Mouse (Mus musculus) neural tube, embryonic 14.5 days (tissue): ENCODE data around the gene Insig1. TPM values are rescaled to one million over a fixed set of nuclear protein-coding genes. Genes with fewer than 3 reads are reported as not detected.

ENCODE experiments used
- ATAC-seq: fragments of 200-750 bp; cut with Nextera tagmentation; 2 replicates; pipeline ENCODE4 v1.8.0; 2017; ENCODE audit warnings: low read depth, mild to moderate bottlenecking, moderate TSS enrichment, moderate library complexity
- H3K27ac ChIP-seq: fragments of 300-500 bp; sonication (generic); 2 replicates; pipeline ENCODE4 v1.5.1; 2014; ENCODE audit warnings: low read depth, mild to moderate bottlenecking, control low read depth, low read length, moderate library complexity, mixed read lengths
- H3K27me3 ChIP-seq: fragments of 300-500 bp; sonication (generic); 2 replicates; pipeline ENCODE4 v1.6.1; 2014; ENCODE audit warnings: low read length; ENCODE audit not compliant: control insufficient read depth, insufficient read depth
- H3K36me3 ChIP-seq: fragments of 300-500 bp; sonication (generic); 2 replicates; pipeline ENCODE4 v1.6.1; 2014; ENCODE audit warnings: low read length, mixed read lengths; ENCODE audit not compliant: control insufficient read depth, insufficient read depth
- H3K4me1 ChIP-seq: fragments of 300-500 bp; sonication (generic); 2 replicates; pipeline ENCODE4 v1.6.1; 2014; ENCODE audit warnings: low read length; ENCODE audit not compliant: control insufficient read depth, insufficient read depth
- H3K4me2 ChIP-seq: fragments of 300-500 bp; sonication (generic); 2 replicates; pipeline ENCODE4 v1.6.1; 2014; ENCODE audit warnings: mild to moderate bottlenecking, low read depth, low read length, control low read depth
- H3K4me3 ChIP-seq: fragments of 300-500 bp; sonication (generic); 2 replicates; pipeline ENCODE4 v1.5.1; 2014; ENCODE audit warnings: low read depth, low read length, control low read depth, mixed read lengths
- H3K9ac ChIP-seq: fragments of 300-500 bp; sonication (generic); replicated peaks from 2 replicates; pipeline ENCODE4 v1.6.1; 2014; ENCODE audit warnings: low read depth, mild to moderate bottlenecking, control low read depth, low read length, mixed read lengths
- H3K9me3 ChIP-seq: fragments of 300-500 bp; sonication (generic); 2 replicates; pipeline ENCODE4 v1.6.1; 2016; ENCODE audit warnings: low read length; ENCODE audit not compliant: control insufficient read depth
- WGBS: fragments of 180-500 bp; shearing (Covaris S2); extraction: QIAGEN DNeasy Blood & Tissue Kit; methylation state at CpG from one replicate; pipeline ENCODE4 v1.1.7; 2014; 5-methylcytosine and 5-hydroxymethylcytosine counted together
- polyA plus RNA-seq: library from polyadenylated mRNA; unstranded; fragments of >200 nt; fragmentation: Nextera tagmentation; extraction: Ambion mirVana; gene quantifications from 2 replicates; pipeline ENCODE4 v1.2.1, GENCODE M21; 2014

Insig1 gene
- polyA plus RNA-seq, 1 experiment from 2014 or later: 78.9 TPM

DNA sequence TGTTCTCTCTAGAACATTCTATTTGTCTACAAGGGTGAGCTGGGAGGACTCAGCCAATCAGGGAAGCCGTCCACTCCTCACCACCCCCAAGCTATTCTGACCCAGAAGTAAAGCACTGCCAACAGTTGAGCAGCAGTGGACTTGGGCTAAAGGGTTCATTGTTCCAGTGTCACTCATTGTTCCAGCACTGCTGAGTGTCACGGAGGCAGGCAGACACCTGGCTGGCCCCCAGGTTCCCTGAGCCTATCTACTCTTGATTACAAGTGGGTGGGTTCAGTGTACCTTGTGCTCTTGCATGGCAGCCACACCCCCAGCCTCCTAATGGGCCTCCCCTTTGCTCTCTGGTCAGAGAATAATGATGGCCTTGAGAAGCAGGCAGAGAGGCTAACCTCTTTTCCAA is 15.7 kb upstream of the Insig1 start:
- Histone ChIP-seq H3K27ac (no peak overlapping the region), H3K9ac (no peak overlapping the region), H3K4me2 (no peak overlapping the region), H3K4me1 (no peaks in the 10 kb centered on the region), H3K36me3 (no peaks in the 10 kb centered on the region), H3K4me3 (no peak overlapping the region), H3K9me3 (no peaks in the 10 kb centered on the region), H3K27me3 (no peaks in the 10 kb centered on the region)
- no peak for ATAC-seq
- 65% methylated on average over 2 of the region's 2 CpGs for WGBS

DNA sequence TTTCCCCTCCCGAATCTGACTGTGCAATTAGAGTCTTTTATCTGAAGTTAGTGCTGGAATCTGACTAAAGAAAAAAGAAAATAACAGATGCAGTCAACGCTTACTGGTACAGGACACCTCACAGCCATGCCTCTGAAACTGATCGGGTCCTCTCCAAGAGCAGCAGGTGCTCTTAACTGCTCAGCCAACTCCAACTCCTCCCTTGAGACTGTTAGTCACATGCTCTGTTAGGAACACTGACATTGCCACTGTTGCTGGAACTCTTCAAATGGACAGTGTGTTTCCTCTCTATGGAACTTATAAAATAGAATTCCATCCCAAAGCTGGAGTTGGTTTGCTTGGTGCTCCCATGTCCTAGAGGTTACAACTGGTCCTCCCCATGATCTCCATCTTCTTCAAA is 14.3 kb upstream of the Insig1 start:
- Histone ChIP-seq H3K27me3 (no peaks in the 10 kb centered on the region), H3K9me3 (no peaks in the 10 kb centered on the region), H3K4me3 (no peak overlapping the region), H3K27ac (no peak overlapping the region), H3K36me3 (no peaks in the 10 kb centered on the region), H3K4me2 (no peak overlapping the region), H3K4me1 (no peaks in the 10 kb centered on the region), H3K9ac (no peak overlapping the region)
- 82% methylated on average over 3 of the region's 3 CpGs for WGBS
- ATAC-seq: no peak

DNA sequence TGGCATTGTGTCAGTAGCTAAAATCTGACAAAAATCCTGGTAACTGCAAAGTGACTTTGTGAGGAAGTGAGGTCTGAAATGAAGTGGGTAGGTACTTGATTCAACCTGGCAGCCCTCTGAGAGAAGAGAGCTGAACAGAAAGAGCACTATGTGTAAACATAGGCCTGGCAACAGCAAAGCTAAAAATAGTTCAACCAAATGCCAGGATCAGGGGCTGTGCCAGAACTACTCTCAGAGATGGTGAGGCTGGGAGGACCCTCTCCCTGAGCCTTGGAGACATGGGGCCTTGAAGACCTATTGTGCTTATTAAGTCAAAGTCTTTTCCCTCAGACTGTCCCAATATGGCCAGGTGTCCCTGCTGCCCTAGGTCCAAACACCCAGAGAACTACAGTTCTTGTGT is 10.7 kb upstream of the Insig1 start:
- no peak for ATAC-seq
- no peak overlapping the region for H3K4me2 ChIP-seq
- no peak overlapping the region for H3K27ac ChIP-seq
- no peaks in the 10 kb centered on the region for H3K27me3 ChIP-seq
- no peak overlapping the region for H3K9ac ChIP-seq
- no peak overlapping the region for H3K4me3 ChIP-seq
- no peaks in the 10 kb centered on the region for H3K36me3 ChIP-seq
- no peaks in the 10 kb centered on the region for H3K4me1 ChIP-seq
- no peaks in the 10 kb centered on the region for H3K9me3 ChIP-seq

DNA sequence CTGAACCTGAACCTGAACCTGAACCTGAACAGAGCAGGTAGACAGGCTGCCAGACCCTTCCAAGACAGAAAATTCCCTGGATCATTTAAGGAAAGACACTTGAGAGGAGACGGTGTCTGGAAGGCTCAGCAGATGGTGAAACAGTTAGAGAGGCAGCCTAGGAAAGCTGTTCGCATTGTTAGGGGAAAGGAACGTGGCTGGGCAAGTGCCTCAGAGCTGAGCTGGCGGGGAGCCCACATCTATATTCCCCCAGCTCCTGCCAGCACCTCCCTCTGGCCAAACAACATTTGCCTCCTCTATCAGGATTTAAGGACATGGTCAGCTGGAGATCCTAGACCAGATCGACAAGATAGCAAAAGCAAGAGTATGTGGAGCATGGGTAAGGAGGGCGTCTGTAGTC is 10.2 kb upstream of the Insig1 start:
- whole genome bisulfite sequencing: 74% methylated on average over 6 of the region's 6 CpGs
- no peak overlapping the region for H3K4me3 ChIP-seq

DNA sequence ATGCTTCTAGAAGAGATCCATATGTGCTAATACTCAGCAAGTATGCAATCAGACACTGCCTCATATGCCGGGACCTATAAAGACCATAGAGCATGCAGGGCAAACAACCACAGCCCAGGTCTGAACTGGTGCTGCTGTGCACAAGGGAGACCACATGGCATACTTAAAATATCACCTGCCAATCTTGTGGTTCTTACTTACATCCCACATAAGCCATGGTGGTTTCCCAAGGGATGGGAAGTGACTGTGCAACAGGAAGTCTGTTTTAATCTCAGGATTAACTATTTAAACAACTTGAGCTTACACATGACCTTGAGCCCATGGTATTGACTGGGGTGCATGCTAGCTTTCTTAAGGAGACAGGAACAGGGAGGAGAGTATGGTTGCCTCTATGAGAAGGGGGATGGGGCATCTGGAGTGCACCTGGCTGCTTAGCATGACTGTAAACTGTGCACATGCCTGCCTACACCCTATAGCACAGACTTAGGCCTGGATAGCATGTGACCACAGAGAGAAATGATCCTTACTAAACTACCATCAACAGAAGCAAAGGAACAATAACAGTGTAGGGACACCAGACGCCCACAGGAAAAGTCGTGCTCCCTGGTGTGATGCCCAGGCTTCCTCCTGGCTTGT is 7.1 kb upstream of the Insig1 start:
- no peak for ATAC-seq
- H3K4me2 ChIP-seq: no peak overlapping the region
- H3K4me3 ChIP-seq: no peak overlapping the region
- no peaks in the 10 kb centered on the region for H3K36me3 ChIP-seq
- 76% methylated on average over 3 of the region's 3 CpGs for WGBS
- no peaks in the 10 kb centered on the region for H3K4me1 ChIP-seq
- H3K27me3 ChIP-seq: no peaks in the 10 kb centered on the region
- no peak overlapping the region for H3K9ac ChIP-seq
- H3K27ac ChIP-seq: no peak overlapping the region
- H3K9me3 ChIP-seq: no peaks in the 10 kb centered on the region

More for the DNA sequence above, 10.2 kb upstream of the Insig1 start:
- Histone ChIP-seq H3K27ac (no peak overlapping the region), H3K4me1 (no peaks in the 10 kb centered on the region), H3K9ac (no peak overlapping the region), H3K36me3 (no peaks in the 10 kb centered on the region), H3K4me2 (no peak overlapping the region), H3K27me3 (no peaks in the 10 kb centered on the region), H3K9me3 (no peaks in the 10 kb centered on the region)
- ATAC-seq: no peak

DNA sequence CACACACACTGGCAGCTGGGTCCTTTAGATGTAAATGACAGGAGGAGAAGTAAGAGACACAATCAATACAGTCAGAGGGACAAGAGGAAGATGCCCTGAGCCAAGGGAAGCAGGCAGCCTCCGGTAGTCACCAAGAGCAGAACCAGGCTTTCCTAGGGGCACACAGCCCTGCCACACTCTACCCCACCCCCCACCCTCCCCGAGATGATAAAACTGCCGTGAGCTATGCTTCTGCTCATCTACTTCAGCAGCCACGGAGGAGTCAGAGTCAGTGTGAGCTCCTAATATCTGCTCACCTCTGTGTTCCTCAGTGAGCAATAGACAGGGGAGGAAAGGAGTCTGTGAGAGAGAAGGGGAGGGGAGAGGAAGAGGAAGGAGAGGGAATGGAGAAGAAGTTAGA is 5.9 kb upstream of the Insig1 start:
- Histone ChIP-seq H3K4me2 (no peak overlapping the region), H3K4me1 (peaks cover 8% of the 10 kb centered on the region), H3K9ac (no peak overlapping the region), H3K9me3 (no peaks in the 10 kb centered on the region), H3K4me3 (no peak overlapping the region), H3K27me3 (no peaks in the 10 kb centered on the region), H3K36me3 (no peaks in the 10 kb centered on the region), H3K27ac (no peak overlapping the region)
- ATAC-seq: no peak
- WGBS: 78% methylated on average over 4 of the region's 4 CpGs

DNA sequence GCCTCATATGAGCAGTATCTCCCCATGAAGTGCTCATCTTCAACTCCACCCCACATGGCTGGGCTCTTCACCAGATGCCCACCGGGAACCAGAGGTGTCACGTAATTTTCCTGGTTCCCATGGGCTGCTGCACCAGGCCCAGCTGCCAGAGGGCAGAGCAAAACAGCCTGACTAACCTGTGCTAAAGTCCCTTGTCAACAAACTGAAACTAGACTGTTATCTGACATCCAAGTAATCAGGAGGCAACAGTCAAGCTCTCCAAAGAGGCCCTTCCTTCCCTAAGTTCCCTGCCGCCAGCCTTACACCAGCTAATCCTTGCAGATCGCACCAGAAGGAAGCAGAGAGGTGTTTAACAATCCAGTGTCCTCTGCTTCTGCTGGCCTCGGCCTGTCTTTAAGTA is 4.9 kb upstream of the Insig1 start:
- no peak for ATAC-seq
- H3K9ac ChIP-seq: no peak overlapping the region
- H3K27ac ChIP-seq: no peak overlapping the region
- H3K27me3 ChIP-seq: no peaks in the 10 kb centered on the region
- no peaks in the 10 kb centered on the region for H3K36me3 ChIP-seq
- peaks cover 11% of the 10 kb centered on the region for H3K4me1 ChIP-seq
- no peak overlapping the region for H3K4me2 ChIP-seq
- 77% methylated on average over 5 of the region's 5 CpGs for WGBS
- H3K4me3 ChIP-seq: no peak overlapping the region
- H3K9me3 ChIP-seq: no peaks in the 10 kb centered on the region

DNA sequence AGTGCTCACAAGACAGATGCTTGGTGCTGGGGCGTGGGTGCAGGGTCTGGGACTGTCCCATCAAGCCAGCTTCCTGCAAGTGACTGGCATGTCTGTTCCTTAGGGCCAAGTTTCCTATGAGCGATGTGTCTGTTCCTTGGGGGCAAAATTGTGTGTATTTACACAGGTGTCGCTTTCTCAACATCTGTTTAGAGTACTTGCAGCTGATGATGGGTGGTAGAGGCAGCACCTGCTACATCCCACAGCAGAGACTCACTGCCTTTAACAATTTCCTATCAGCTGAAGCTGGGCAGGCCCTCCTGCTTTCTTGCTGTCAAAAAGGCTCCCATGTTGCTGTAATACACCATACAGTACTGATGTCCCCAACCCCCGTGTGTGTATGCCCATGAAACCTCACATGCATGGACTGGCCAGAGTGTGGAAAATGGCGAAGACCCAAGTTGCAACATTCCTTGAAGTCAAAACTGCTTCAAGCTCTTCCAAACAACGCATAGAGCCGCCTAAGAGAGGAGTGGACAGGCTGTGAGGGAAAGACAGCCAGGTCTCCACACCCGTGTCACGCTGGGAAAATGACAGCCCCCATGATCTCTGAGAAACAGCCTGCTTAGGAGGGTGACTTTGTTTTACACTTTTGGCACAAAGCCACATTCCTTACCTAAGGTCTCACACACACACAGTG is 875 bp upstream of the Insig1 start:
- Histone ChIP-seq H3K4me3 (peak overlapping the region; percentile 78), H3K4me1 (peaks cover 23% of the 10 kb centered on the region), H3K9ac (peak overlapping the region; percentile 74), H3K36me3 (peaks cover 11% of the 10 kb centered on the region; the same call in 1 of the 2 replicates), H3K4me2 (peak overlapping the region; percentile 94), H3K27me3 (no peaks in the 10 kb centered on the region), H3K9me3 (no peaks in the 10 kb centered on the region), H3K27ac (peak overlapping the region; percentile 97)
- 26% methylated on average over 9 of the region's 9 CpGs for WGBS
- ATAC-seq: no peak

DNA sequence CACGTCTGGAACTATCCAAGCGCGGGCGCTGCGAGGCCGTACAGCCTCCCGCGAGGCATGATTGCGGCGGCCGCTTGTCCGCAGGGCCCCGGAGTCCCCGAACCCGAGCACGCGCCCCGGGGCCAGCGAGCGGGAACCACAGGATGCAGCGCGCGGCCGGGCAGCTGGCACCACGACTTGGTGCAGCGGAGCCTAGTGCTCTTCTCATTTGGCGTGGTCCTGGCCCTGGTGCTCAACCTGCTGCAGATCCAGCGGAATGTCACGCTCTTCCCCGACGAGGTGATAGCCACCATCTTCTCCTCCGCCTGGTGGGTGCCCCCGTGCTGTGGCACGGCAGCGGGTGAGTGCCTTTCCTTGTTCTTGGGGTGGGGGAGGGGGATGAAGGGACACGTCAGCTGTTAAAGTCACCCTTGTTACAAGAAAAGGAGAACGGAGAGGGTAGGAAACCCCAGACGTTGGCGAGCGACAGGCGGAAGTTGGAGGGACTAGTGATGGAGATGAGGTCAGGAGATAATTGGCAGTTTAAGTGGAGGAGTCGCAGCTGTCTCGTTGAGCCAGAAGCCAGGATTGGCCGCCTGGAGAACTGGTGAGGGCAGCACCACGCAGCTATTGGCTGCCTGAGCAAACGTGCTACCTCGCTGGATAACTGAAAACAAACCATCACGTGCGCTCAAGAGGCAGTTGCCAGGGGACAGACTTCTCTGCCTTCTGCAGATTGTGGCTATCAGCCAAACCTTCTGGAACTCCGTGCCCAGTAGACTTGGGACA is 477 bp downstream of the Insig1 start:
- Histone ChIP-seq H3K4me3 (peak overlapping the region; percentile 78), H3K27ac (peak overlapping the region; percentile 94), H3K27me3 (no peaks in the 10 kb centered on the region), H3K36me3 (peaks cover 22% of the 10 kb centered on the region), H3K4me1 (peaks cover 23% of the 10 kb centered on the region), H3K9me3 (no peaks in the 10 kb centered on the region), H3K4me2 (peak overlapping the region; percentile 94), H3K9ac (peak overlapping the region; percentile 73)
- under 1% methylated on average over 50 of the region's 50 CpGs for WGBS
- peak; percentile 85 for ATAC-seq
